ENCODE assay signal across 7 mouse cellular contexts in genomic region chr1:40465477-40466430, GRCm38 (mm10). TPM values are rescaled to one million over a fixed set of nuclear protein-coding genes. Genes with fewer than 3 reads are reported as not detected.
DNase-seq lines count a peak whose midpoint lies in the region; TF ChIP-seq lines count a peak whose summit lies in the region.

Il18r1 (plus strand) TSS chr1:40465552.

- H3K4me3 ChIP-seq in CH12.LX (replicated peaks in 1 of 3; ENCODE audit: low read depth in 2 of 3, low read length in 2 of 3, poor library complexity in 1 of 3) = no peak within 1 kb of the TSS

- H3K36me3 ChIP-seq in CH12.LX (replicated peaks in 1 of 2; ENCODE audit: control insufficient read depth in 1 of 2, insufficient read depth in 1 of 2, low read length in 1 of 2) = no peaks in the 10 kb centered on the region

- H3K9me3 ChIP-seq in CH12.LX (replicated peaks; ENCODE audit: low read length) = no peaks in the 10 kb centered on the region

- H3K4me1 ChIP-seq in CH12.LX (ENCODE audit: control insufficient read depth in 1 of 2, insufficient read depth in 2 of 2) = peaks cover 3 to 9% of the 10 kb centered on the region in 2 experiments; a peak in 1 of 4 replicates

- H3K9ac ChIP-seq in CH12.LX (ENCODE audit: insufficient read depth, low read depth) = no peak within 1 kb of the TSS

- no peaks in the 10 kb centered on the region for H3K79me2 ChIP-seq in CH12.LX (replicated peaks; ENCODE audit: control insufficient read depth, extremely low read depth, insufficient read depth, poor library complexity, severe bottlenecking)

- no peak for DNase-seq in CH12.LX (ENCODE audit: extremely low read depth)
- DNase-seq in c-Kit-positive CD71-positive TER-119-negative erythroid progenitor cells, embryonic 14.5 days (ENCODE audit: low read depth) = peak; percentile 22
- DNase-seq in kidney, postnatal 25 days = peak; percentile 18 to 59
- peak; percentile 58 to 67 for DNase-seq in natural killer cell, adult 2 months (ENCODE audit: low spot score in 2 of 2)
- DNase-seq in urinary bladder, postnatal 25 days (ENCODE audit: low spot score) = peak; percentile 31
- DNase-seq in layer of hippocampus, adult 18-20 months (ENCODE audit: low spot score in 2 of 2) = no peak
- DNase-seq in gastrocnemius, postnatal 4 days (ENCODE audit: low spot score in 2 of 2) = no peak

- dilution Hi-C loops in CH12.LX (cut with MboI; ENCODE audit: extremely low pct_ligation_motif_present, extremely low pct_unique_long_range_greater_than_20kb, low sequenced_read_pairs) = no loop called here

- H3K4me2 ChIP-seq in CH12.LX (ENCODE audit: insufficient read depth, low read depth, poor library complexity, severe bottlenecking) = 0 out of 2 replicates have a peak within 1 kb of the TSS, but pooled peaks have one; percentile 10

- H3K27me3 ChIP-seq in CH12.LX (replicated peaks) = no peaks in the 10 kb centered on the region

- no peak for TF ChIP-seq POLR2A in CH12.LX (IDR thresholded peaks at IDR 0.05; ENCODE audit: low read depth, low read length)

- in situ Hi-C loops in CH12.LX (cut with MboI; ENCODE audit: low pct_ligation_motif_present, low pct_unique_long_range_greater_than_20kb, low sequenced_read_pairs) = no loop called here

- no peak within 1 kb of the TSS for H3K27ac ChIP-seq in CH12.LX (ENCODE audit: insufficient read depth, low read depth)

- peak in 1 of 2 experiments; percentile 51; a peak in 2 of 4 replicates for TF ChIP-seq CTCF in CH12.LX (conservative IDR thresholded peaks at IDR 0.05 in 1 of 2, IDR thresholded peaks at IDR 0.05 in 1 of 2; ENCODE audit: low read depth in 2 of 2, low read length in 2 of 2)

- TF ChIP-seq RAD21 in CH12.LX (IDR thresholded peaks at IDR 0.05; ENCODE audit: low read depth, low read length) = peak; percentile 28

- TF ChIP-seq EP300 in CH12.LX (IDR thresholded peaks at IDR 0.05; ENCODE audit: low read length) = no peak

TF ChIP-seq in CH12.LX, 34 proteins besides CTCF, POLR2A, EP300 and RAD21:
- TF ChIP-seq SMC3 (IDR thresholded peaks at IDR 0.05; ENCODE audit: low read depth, low read length) (peak; percentile 49), TBP (conservative IDR thresholded peaks at IDR 0.05; ENCODE audit: low read depth, low read length) (no peak), MYC (IDR thresholded peaks at IDR 0.05; ENCODE audit: low read depth, low read length) (no peak), KAT2A (IDR thresholded peaks at IDR 0.05; ENCODE audit: insufficient replicate concordance, low read length) (no peak)

RNA-seq across cellular contexts. Expression of gene Il18r1, which starts in this region (rescaled TPM):
- 0.04 and 0.13 TPM in 2 replicates for total RNA-seq in CH12.LX (2012; rRNA removed)
- total RNA-seq in CH12.LX (2014; rRNA removed) = not detected in 2 replicates
- not detected in 2 replicates for polyA plus RNA-seq in CH12.LX (2012; ENCODE audit: insufficient read length, low read depth)
- not detected for total RNA-seq in layer of hippocampus, adult 18-20 months (2021)
- total RNA-seq in gastrocnemius, postnatal 4 days (2021) = under 1 TPM; 0.05 to 0.17 TPM

Comparison
In these comparisons a context has a peak if more than half of its experiments do, and no peak if none do; other contexts are left out.
1. DNase-seq: peak in c-Kit-positive CD71-positive TER-119-negative erythroid progenitor cells, embryonic 14.5 days (single experiment), kidney, postnatal 25 days (2 of 2), natural killer cell, adult 2 months (2 of 2) and urinary bladder, postnatal 25 days (single experiment); none in CH12.LX (single experiment), layer of hippocampus, adult 18-20 months (0 of 2) and gastrocnemius, postnatal 4 days (0 of 2).